Mouse (Mus musculus): ENCODE results near the gene Rad51b. TPM values are rescaled to one million over a fixed set of nuclear protein-coding genes. Genes with fewer than 3 reads are reported as not detected.

The Rad51b gene
- total RNA-seq, 4 experiments from 2014 or later, result 0.17 to 0.24 (median 0.21) TPM

DNA sequence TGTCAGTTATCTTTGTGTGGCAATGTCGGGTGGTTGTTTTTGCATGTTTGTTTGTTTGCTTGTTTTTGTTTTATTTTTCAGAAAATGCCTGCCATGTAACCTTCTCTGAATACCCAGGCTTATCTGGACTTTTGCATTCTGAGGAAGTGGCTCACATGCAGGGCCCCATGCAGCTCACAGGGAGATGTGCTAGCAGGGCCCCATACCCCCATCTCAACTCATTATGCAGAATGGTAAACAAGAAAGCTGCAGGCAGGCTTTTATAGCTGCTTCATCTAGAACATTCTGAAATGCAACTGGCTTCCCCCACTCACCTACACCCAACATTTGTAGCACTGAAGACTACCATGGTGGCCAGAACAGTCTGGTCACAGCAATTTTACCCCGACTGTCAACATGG is 557.4 kb downstream of the Rad51b start:
- DNase-seq (ENCODE audit: low spot score in 2 of 2), result no peak

GRCm38 (mm10) chr12:79856116-79856909 is 559.2 kb downstream of the Rad51b start:
- DNase-seq (ENCODE audit: low spot score in 2 of 2), result peak in 1 of 2 experiments; percentile 69

GRCm38 (mm10) chr12:79857704-79858103 is 560.6 kb downstream of the Rad51b start:
- no peak for DNase-seq (ENCODE audit: low spot score in 2 of 2)

GRCm38 (mm10) chr12:79858336-79858735 is 561.3 kb downstream of the Rad51b start:
- DNase-seq (ENCODE audit: low spot score in 2 of 2), result no peak

DNA sequence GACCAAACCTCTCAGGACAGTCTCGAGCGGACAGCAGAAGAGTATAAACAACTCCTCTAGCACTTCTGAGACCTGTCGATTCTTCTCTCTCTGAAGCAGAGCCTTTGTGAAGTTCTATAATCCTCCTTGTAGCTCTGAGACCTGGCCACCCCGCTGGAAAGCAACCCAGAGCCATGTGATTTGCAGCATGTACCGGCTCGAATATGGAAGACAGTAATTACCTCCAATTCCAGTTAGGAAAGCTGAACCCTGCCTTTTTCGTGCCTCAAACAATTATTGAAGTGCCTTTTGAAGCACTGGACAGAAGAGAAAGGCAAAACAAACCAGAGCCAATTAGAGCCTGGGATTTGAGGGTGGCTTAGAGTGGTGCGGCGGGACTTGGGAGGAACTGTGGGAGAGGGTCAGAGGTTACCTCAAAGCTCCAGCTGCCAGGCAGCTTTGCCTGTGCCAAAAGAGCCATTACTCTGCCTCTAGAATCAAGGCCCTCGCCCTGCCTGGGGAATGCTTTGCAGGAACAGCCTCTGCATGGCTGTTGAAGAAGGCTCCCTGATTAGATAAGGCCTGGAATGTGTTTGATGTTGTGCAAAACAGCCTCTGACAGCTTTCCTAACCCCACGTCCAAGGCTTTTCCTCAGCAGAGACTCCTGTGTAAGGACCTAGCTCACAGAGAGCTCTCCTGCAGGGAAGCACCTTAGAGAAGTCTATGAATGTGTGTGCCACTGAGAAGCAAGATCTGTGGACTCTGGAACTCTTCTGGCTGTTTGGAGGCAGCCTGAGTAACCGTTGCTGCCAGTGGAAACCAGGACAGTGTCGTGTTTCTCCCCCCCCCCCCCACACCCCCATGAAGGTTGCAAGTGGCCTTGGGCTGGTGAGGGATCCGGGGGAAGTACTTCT is 562.5 kb downstream of the Rad51b start:
- DNase-seq (ENCODE audit: low spot score in 2 of 2), result peak in 1 of 2 experiments; percentile 38

GRCm38 (mm10) chr12:79860248-79860555 is 563.1 kb downstream of the Rad51b start:
- no peak for DNase-seq (ENCODE audit: low spot score in 2 of 2)

Other genes starting within 250 kb of the Rad51b start
- 1 to 10 TPM; 1.6 to 2.3 (median 1.9) TPM for gene Pigh, start 207.6 kb upstream of the Rad51b start, total RNA-seq (2022)
- gene Arg2, start 166.5 kb upstream of the Rad51b start, total RNA-seq (2022), result not detected
- 100 to 1,000 TPM in 1 of 4 experiments, 10 to 100 TPM in 3; 89.4 to 121 (median 93.7) TPM for gene Vti1b, start 124.6 kb upstream of the Rad51b start, total RNA-seq (2022)
- 1 to 10 TPM; 1.5 to 2.6 (median 2.1) TPM for gene Rdh11, start 105.0 kb upstream of the Rad51b start, total RNA-seq (2022)
- not detected for gene Rdh12, start 88.4 kb upstream of the Rad51b start, total RNA-seq (2022)
- gene Zfyve26, start 978 bp upstream of the Rad51b start, total RNA-seq (2022), result 10 to 100 TPM; 13.9 to 16.8 (median 16.5) TPM

All from gastrocnemius, adult 8-10 months (tissue).